Mouse (Mus musculus): ENCODE data around the gene Lta.

GRCm38 (mm10) chr17:35175968-35176367, 29.2 kb downstream of the Lta start, which contains the start of gene Aif1:
- no peak for TF ChIP-seq CTCF (IDR thresholded peaks at IDR 0.05; ENCODE audit: low read depth, low read length)
- TF ChIP-seq POLR2A (IDR thresholded peaks at IDR 0.05; ENCODE audit: extremely low read depth, insufficient read depth, low read length): no peak

Measured in liver, adult 2 months (tissue).